Mouse (Mus musculus) ES-Bruce4 (cell line): ENCODE measurements at regions not wholly inside any gene's neighbourhood (a gene's known extent, or its start where the extent isn't known, plus 50 kb on each side); places are given as distances from the start of the nearest gene placed in this dataset.

Source experiments
- CTCF ChIP-seq: IDR thresholded peaks from one replicate; pipeline ENCODE4 v1.8.1; 2011; ENCODE audit warnings: low read depth, low read length
- EP300 ChIP-seq: IDR thresholded peaks from 2 replicates; pipeline ENCODE4 v1.6.1; 2011; ENCODE audit warnings: low read depth, low read length; ENCODE audit not compliant: insufficient read depth
- POLR2A ChIP-seq: IDR thresholded peaks from one replicate; pipeline ENCODE4 v1.8.1; 2011; ENCODE audit warnings: low read length; ENCODE audit not compliant: insufficient read depth

DNA sequence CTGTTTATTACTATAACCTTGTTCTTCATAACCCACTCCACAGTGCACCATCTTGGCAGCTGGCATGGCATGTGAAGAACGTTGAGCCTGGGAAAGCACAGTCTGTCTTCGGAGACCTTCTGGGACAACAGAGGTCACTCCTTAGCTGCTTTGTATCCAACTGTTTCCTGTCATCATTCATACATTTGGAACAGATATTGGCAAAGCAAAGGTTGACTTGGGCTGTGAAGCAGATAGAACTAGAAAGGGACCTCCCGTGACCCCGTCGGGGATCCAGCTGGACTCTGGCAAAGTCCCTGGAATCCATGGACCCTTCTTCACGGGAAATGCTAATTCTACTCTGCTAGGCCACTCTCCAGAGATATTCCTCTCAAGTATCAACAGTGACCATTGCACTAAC is 148.3 kb downstream of the Usp46 start:
- TF ChIP-seq CTCF (no peak), POLR2A (no peak), EP300 (no peak)
